Mouse (Mus musculus) liver, embryonic 12.5 days (tissue): ENCODE measurements around the gene Nol3. TPM values are rescaled to one million over a fixed set of nuclear protein-coding genes. Genes with fewer than 3 reads are reported as not detected.

Experiments used
- ATAC-seq: fragments of 200-750 bp; cut with Nextera tagmentation; 2 replicates; pipeline ENCODE4 v1.8.0; 2017; ENCODE audit warnings: moderate number of reproducible peaks, mild to moderate bottlenecking, moderate library complexity
- H3K27ac ChIP-seq: fragments of 300-500 bp; sonication (generic); 2 replicates; pipeline ENCODE4 v1.5.1; 2016; ENCODE audit warnings: mild to moderate bottlenecking
- H3K27me3 ChIP-seq: fragments of 300-500 bp; sonication (generic); replicated peaks from 2 replicates; pipeline ENCODE4 v1.6.1; 2016; ENCODE audit warnings: mild to moderate bottlenecking, moderate library complexity
- H3K36me3 ChIP-seq: fragments of 300-500 bp; sonication (generic); 2 replicates; pipeline ENCODE4 v1.6.1; 2016; ENCODE audit warnings: mild to moderate bottlenecking, moderate library complexity
- H3K4me1 ChIP-seq: fragments of 300-500 bp; sonication (generic); 2 replicates; pipeline ENCODE4 v1.6.1; 2016
- H3K4me2 ChIP-seq: fragments of 300-500 bp; sonication (generic); 2 replicates; pipeline ENCODE4 v1.6.1; 2016; ENCODE audit warnings: mild to moderate bottlenecking, moderate library complexity
- H3K4me3 ChIP-seq: fragments of 300-500 bp; sonication (generic); 2 replicates; pipeline ENCODE4 v1.5.1; 2016; ENCODE audit warnings: mild to moderate bottlenecking, moderate library complexity
- H3K9ac ChIP-seq: fragments of 300-500 bp; sonication (generic); 2 replicates; pipeline ENCODE4 v1.6.1; 2016; ENCODE audit warnings: mild to moderate bottlenecking, moderate library complexity
- H3K9me3 ChIP-seq: fragments of 300-500 bp; sonication (generic); replicated peaks from 2 replicates; pipeline ENCODE4 v1.6.1; 2016; ENCODE audit warnings: mild to moderate bottlenecking, moderate library complexity
- WGBS: fragments of 180-500 bp; shearing (Covaris S2); methylation state at CpG from one replicate; pipeline ENCODE4 v1.1.7; 2016; ENCODE audit not compliant: insufficient replicate concordance; 5-methylcytosine and 5-hydroxymethylcytosine counted together
- polyA plus RNA-seq: library from polyadenylated mRNA; unstranded; fragments of >200 nt; fragmentation: Nextera tagmentation; extraction: Ambion mirVana; gene quantifications from 2 replicates; pipeline ENCODE4 v1.2.1, GENCODE M21; 2016

The Nol3 gene
- polyA plus RNA-seq, 1 experiment from 2014 or later = 0.18 TPM

DNA sequence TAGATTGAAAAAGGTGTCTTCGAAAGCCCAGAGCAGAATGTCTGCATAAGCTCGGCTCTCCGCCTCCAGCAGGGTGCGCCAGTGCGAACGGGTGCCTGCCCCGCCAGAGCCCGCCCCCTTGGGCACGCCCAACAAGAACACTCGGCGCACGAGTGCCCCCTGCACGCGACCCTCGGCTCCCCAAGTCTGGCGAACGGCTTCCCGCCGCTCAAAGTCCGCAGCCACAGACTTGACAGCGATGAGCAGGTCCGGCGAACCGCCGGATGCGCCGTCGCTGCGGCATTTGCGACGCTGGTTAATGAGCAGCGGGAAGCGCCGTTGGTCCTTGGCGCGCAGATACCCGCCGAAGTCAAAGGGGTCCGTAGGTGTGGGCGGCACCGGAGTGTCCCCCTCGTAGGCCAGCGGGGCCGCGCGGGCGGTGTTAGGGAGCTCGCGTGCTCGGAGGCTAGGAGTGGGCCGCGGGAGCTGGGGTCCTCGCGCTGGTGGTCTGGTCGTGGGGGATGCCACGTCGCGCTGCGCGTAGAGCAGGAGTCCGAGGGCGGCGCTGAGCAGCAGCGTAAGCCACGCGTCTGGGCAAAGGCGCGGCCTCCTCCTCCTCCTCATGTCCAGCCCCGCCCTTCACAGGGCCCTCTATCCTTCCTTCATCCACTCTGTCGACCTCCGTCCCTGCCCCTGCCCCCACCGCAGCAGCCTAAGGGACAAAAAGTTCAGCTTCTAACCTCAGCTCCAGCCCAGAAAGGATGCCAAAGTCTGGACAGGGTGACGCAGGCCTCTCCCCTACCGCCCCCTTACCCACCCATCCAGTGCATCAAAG lies 21.6 kb upstream of the Nol3 start:
- Histone ChIP-seq H3K36me3 (peaks cover 43% of the 10 kb centered on the region), H3K9me3 (no peaks in the 10 kb centered on the region), H3K9ac (peak overlapping the region; percentile 76), H3K4me2 (peak overlapping the region; percentile 100), H3K27ac (peak overlapping the region; percentile 87), H3K27me3 (peaks cover 36% of the 10 kb centered on the region), H3K4me3 (peak overlapping the region; percentile 73), H3K4me1 (peaks cover 44% of the 10 kb centered on the region)
- ATAC-seq = peak; percentile 91
- WGBS = under 1% methylated on average over 74 of the region's 74 CpGs

GRCm38 (mm10) chr8:105254966-105255350 lies 21.0 kb upstream of the Nol3 start, which contains the start of gene B3gnt9:
TSS of gene B3gnt9 (minus strand) at chr8:105255153.
- Histone ChIP-seq H3K36me3 (peaks cover 37% of the 10 kb centered on the region), H3K4me2 (peak within 1 kb of the TSS; percentile 100), H3K4me3 (peak within 1 kb of the TSS; percentile 73), H3K9ac (peak within 1 kb of the TSS; percentile 76), H3K27me3 (peaks cover 42% of the 10 kb centered on the region), H3K9me3 (no peaks in the 10 kb centered on the region), H3K27ac (peak within 1 kb of the TSS; percentile 87), H3K4me1 (peaks cover 50% of the 10 kb centered on the region)
- peak; percentile 91 for ATAC-seq
- WGBS = 3% methylated on average over 14 of the region's 14 CpGs

DNA sequence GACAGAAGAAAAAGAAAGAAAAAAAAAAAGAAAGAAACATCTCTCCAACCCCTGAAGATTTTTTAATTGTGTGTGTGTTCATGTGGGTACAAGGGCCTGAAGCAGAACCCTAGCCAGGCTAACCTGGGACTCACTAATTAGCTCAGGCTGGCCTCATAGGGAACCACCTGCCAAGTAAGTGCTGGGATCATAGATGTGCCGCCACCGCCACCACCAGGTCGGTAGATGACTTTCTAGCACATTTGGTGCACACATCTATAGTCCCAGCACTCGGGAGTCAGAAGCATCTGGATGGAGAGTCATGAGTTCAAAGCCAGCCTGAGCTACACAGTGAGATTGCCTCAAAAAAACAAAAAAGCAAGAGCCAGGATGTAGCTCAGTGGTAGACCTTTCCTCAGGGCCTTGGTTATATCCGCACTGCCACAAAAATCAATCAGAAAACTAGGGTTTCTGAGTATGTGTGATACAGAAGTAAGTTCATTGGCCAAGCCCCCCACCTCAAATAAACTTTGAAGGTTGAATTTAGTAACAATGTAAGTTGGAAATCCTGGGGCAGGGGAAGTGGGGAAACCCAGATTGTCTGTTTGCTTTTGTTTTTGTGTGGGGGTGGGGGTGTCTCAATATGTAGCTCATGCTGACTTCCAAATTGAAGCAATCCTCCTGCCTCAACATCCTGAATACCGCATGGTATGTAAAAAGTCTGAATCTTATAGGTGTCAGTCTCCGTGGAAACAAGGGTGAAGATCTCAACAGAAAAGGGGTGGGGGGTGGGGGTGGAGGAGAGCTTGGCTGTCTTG lies 18.4 kb upstream of the Nol3 start:
- Histone ChIP-seq H3K4me1 (peaks cover 62% of the 10 kb centered on the region), H3K9me3 (no peaks in the 10 kb centered on the region), H3K36me3 (peaks cover 12% of the 10 kb centered on the region), H3K9ac (no peak overlapping the region), H3K27me3 (peaks cover 64% of the 10 kb centered on the region), H3K4me3 (no peak overlapping the region), H3K27ac (no peak overlapping the region), H3K4me2 (no peak overlapping the region)
- ATAC-seq = no peak
- 59% methylated on average over 7 of the region's 7 CpGs for WGBS

- Histone ChIP-seq H3K27me3 (peaks cover 76% of the 10 kb centered on the region), H3K9ac (peak overlapping the region; percentile 29; the same call in 1 of the 2 replicates), H3K36me3 (no peaks in the 10 kb centered on the region), H3K4me3 (peak overlapping the region; percentile 47), H3K27ac (no peak overlapping the region), H3K4me2 (peak overlapping the region; percentile 79), H3K4me1 (peaks cover 57% of the 10 kb centered on the region), H3K9me3 (no peaks in the 10 kb centered on the region)
- WGBS = 13% methylated on average over 55 of the region's 55 CpGs
- ATAC-seq = no peak
Measured at GRCm38 (mm10) chr8:105258911-105259720, 16.8 kb upstream of the Nol3 start.

DNA sequence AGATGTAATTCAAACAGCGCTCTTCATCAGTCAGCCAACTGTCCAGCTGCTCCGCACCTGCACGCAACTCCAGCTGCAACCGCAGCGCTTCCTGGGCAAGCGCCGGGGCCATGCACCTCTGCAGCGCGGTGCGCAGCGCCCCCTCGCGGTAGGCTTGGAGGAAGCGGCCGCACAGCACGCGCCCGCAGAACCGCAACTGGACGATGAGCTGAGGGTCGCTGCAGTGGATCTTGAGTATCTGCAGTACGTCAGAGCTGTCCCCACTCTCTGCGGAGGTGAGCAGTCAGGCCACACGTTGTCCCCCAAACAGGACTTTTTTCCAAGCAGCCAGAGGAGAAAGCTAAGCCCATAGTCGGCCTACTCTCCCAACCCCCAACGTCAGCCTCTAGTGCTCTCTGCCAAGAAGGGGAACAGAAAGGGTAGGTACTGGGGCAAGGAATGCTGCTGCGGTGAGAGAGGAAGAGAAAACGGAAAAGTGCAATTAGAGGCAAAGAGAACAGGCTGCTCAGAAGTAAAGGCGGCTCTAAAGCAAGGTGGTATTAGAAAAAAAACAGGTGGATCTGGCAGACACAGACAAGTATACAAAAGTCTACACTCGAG lies 16.1 kb upstream of the Nol3 start:
- H3K27me3 ChIP-seq = peaks cover 76% of the 10 kb centered on the region
- WGBS = 4% methylated on average over 30 of the region's 30 CpGs
- H3K4me1 ChIP-seq = peaks cover 55% of the 10 kb centered on the region
- peak overlapping the region; percentile 29; the same call in 1 of the 2 replicates for H3K9ac ChIP-seq
- H3K4me2 ChIP-seq = peak overlapping the region; percentile 79
- peak overlapping the region; percentile 47 for H3K4me3 ChIP-seq
- ATAC-seq = no peak
- H3K36me3 ChIP-seq = no peaks in the 10 kb centered on the region
- H3K9me3 ChIP-seq = no peaks in the 10 kb centered on the region
- no peak overlapping the region for H3K27ac ChIP-seq

- H3K9ac ChIP-seq = no peak overlapping the region
- no peak overlapping the region for H3K4me3 ChIP-seq
- H3K27ac ChIP-seq = no peak overlapping the region
- peaks cover 55% of the 10 kb centered on the region for H3K4me1 ChIP-seq
- peak overlapping the region; percentile 79; the same call in 1 of the 2 replicates for H3K4me2 ChIP-seq
- H3K27me3 ChIP-seq = peaks cover 80% of the 10 kb centered on the region
- H3K36me3 ChIP-seq = no peaks in the 10 kb centered on the region
- WGBS = 71% methylated on average over 7 of the region's 7 CpGs
- H3K9me3 ChIP-seq = no peaks in the 10 kb centered on the region
- no peak for ATAC-seq
Measured at GRCm38 (mm10) chr8:105260371-105261099, 15.4 kb upstream of the Nol3 start.

- 59% methylated on average over 12 of the region's 12 CpGs for WGBS
- Histone ChIP-seq H3K9ac (no peak overlapping the region), H3K9me3 (0 out of 2 replicates have a peak, but pooled peaks cover 2% of the 10 kb centered on the region), H3K4me2 (no peak overlapping the region), H3K4me1 (peaks cover 50% of the 10 kb centered on the region), H3K27me3 (peaks cover 80% of the 10 kb centered on the region), H3K4me3 (no peak overlapping the region), H3K36me3 (no peaks in the 10 kb centered on the region), H3K27ac (no peak overlapping the region)
- ATAC-seq = no peak
Measured at GRCm38 (mm10) chr8:105261326-105261980, 14.5 kb upstream of the Nol3 start.

GRCm38 (mm10) chr8:105263244-105263912 lies 12.6 kb upstream of the Nol3 start:
- H3K27ac ChIP-seq = no peak overlapping the region
- H3K4me1 ChIP-seq = peaks cover 55% of the 10 kb centered on the region
- ATAC-seq = no peak
- no peaks in the 10 kb centered on the region for H3K36me3 ChIP-seq
- 0 out of 2 replicates have a peak, but pooled peaks cover 3% of the 10 kb centered on the region for H3K9me3 ChIP-seq
- peak overlapping the region; percentile 86 for H3K9ac ChIP-seq
- H3K4me2 ChIP-seq = peak overlapping the region; percentile 95
- H3K27me3 ChIP-seq = peaks cover 85% of the 10 kb centered on the region
- H3K4me3 ChIP-seq = peak overlapping the region; percentile 76
- WGBS = 39% methylated on average over 16 of the region's 16 CpGs

DNA sequence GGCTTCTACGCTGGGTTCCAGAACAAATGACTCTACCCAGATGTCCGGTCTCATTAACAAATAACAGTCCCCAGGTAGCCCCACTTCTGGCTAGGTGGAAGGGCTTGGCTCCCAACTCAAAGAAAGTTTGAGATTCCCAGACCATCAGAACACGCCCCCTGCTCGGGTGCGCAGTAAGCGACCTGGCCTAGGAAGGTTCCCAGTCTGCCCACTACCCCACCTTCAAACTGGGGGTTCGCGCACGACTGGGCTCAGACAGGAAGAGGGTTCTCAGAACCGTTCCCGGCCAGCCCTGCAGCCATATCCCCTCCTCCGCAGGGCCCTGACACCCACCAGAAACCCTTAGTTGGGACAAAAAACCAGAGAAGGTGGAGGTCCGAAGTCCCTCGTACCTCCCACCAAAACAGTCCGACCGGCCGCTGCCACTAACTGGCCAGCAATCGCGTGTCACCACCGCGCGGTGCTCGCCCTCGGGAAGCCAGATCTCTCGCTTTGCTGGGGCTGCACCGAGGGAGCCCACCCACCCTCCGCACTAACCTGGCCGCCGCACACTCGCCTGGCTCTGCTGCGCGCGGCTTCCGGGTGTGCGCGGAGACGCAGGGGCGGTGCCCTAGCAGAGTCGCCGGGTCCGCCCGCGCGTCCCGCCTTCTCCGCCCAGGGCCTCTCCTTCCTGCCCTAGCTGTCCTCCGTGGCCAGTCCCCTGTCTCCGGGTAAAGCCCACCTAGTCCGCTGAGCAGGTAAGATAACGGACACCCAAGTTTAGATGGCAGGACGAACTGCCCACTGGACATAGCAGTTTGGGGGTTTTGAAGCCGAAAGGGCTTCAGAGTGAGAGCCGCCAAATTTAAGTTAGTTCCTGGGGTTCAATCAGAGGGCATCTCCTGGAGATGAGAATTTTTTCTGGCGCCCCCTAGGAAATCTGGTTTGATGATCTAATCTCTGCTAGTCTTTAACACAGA lies 11.6 kb upstream of the Nol3 start, which contains the start of the genes Tradd and Fbxl8:
Tradd (minus strand) TSS at position 586 of the 959 bp plus-strand sequence.
Fbxl8 (plus strand) TSS at position 625 of the 959 bp plus-strand sequence.
- Histone ChIP-seq H3K4me2 (peak within 1 kb of the TSS; percentile 95), H3K27ac (no peak within 1 kb of the TSS), H3K27me3 (peaks cover 85% of the 10 kb centered on the region), H3K4me1 (peaks cover 57% of the 10 kb centered on the region), H3K36me3 (no peaks in the 10 kb centered on the region), H3K9ac (peak within 1 kb of the TSS; percentile 86), H3K4me3 (peak within 1 kb of the TSS; percentile 76), H3K9me3 (0 out of 2 replicates have a peak, but pooled peaks cover 3% of the 10 kb centered on the region)
- WGBS = 2% methylated on average over 54 of the region's 54 CpGs
- peak; percentile 85 for ATAC-seq
